Mouse (Mus musculus): ENCODE data around the gene Erp27. TPM values are rescaled to one million over a fixed set of nuclear protein-coding genes. Genes with fewer than 3 reads are reported as not detected.

Gene Erp27
- total and polyA plus RNA-seq, 2 experiments from 2014 or later: 0.19 to 0.92 TPM

- Histone ChIP-seq H3K4me3 (ENCODE audit: low read depth, low read length) (no peak overlapping the region), H3K4me2 (ENCODE audit: low read depth) (no peak overlapping the region), H3K9me3 (ENCODE audit: low read length) (no peaks in the 10 kb centered on the region), H3K27ac (ENCODE audit: low read depth, low read length) (no peak overlapping the region), H3K36me3 (ENCODE audit: insufficient read depth) (no peaks in the 10 kb centered on the region), H3K27me3 (ENCODE audit: insufficient read depth, low read length) (no peaks in the 10 kb centered on the region), H3K4me1 (ENCODE audit: insufficient read depth) (0 out of 2 replicates have a peak, but pooled peaks cover 7% of the 10 kb centered on the region), H3K9ac (no peak overlapping the region)
- 81% methylated on average over 14 of the region's 14 CpGs for WGBS
- no peak for DNase-seq
- no peak for TF ChIP-seq CTCF (IDR thresholded peaks at IDR 0.05; ENCODE audit: low read depth)
- no peak for ATAC-seq
Measured at GRCm38 (mm10) chr6:136939326-136940187, 17.6 kb upstream of the Erp27 start.

DNA sequence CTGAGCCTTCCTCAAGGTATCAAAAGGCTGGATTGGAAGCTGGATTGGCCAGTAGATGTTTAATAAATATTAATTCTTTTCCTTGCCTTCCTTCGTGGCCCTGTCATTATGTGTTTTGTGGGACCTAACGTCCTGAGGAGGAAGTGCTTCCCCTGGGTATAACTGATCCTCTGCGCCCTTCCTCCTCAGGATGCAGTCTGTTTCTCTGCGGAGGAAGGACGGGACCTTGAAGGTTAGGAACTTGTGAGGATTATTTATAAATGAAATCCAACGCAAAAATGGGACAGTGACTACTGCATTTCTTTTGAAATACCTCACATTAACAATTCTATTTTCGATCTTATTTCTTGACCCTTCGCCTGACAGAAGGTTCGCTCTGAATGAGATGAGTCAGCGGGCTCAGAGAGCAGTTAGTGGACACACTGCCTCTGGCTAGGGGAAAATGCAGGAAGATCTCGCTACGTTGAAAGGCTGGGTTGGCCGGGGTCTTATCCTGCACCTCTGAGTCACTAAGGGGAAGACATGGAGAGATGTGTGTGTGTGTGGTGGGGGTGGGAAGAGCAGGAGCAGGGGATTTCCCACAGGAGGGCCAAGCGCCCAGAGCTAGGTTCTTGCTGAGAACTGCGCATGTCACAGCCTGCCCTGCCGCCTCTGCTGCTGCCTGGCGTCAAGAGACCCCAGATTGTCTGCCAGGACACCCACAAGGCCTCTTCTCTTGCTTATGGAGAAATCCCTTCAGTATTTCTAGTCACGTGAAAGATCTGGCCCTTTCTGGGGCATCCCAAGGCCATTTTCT, 16.5 kb upstream of the Erp27 start:
- WGBS: 86% methylated on average over 18 of the region's 18 CpGs
- TF ChIP-seq CTCF (IDR thresholded peaks at IDR 0.05; ENCODE audit: low read depth): no peak
- no peak for ATAC-seq

GRCm38 (mm10) chr6:136937117-136937516, 15.1 kb upstream of the Erp27 start:
- WGBS: 86% methylated on average over 3 of the region's 3 CpGs

More for the DNA sequence above, 16.5 kb upstream of the Erp27 start:
- Histone ChIP-seq H3K4me2 (ENCODE audit: low read depth) (no peak overlapping the region), H3K4me3 (ENCODE audit: low read depth, low read length) (no peak overlapping the region), H3K27ac (ENCODE audit: low read depth, low read length) (no peak overlapping the region), H3K4me1 (ENCODE audit: insufficient read depth) (0 out of 2 replicates have a peak, but pooled peaks cover 7% of the 10 kb centered on the region), H3K27me3 (ENCODE audit: insufficient read depth, low read length) (no peaks in the 10 kb centered on the region), H3K36me3 (ENCODE audit: insufficient read depth) (no peaks in the 10 kb centered on the region), H3K9me3 (ENCODE audit: low read length) (no peaks in the 10 kb centered on the region), H3K9ac (no peak overlapping the region)
- no peak for DNase-seq

GRCm38 (mm10) chr6:136936361-136936760, 14.4 kb upstream of the Erp27 start:
- Histone ChIP-seq H3K36me3 (ENCODE audit: insufficient read depth) (no peaks in the 10 kb centered on the region), H3K4me1 (ENCODE audit: insufficient read depth) (0 out of 2 replicates have a peak, but pooled peaks cover 6% of the 10 kb centered on the region), H3K27ac (ENCODE audit: low read depth, low read length) (no peak overlapping the region), H3K9ac (no peak overlapping the region), H3K4me3 (ENCODE audit: low read depth, low read length) (no peak overlapping the region), H3K9me3 (ENCODE audit: low read length) (no peaks in the 10 kb centered on the region), H3K4me2 (ENCODE audit: low read depth) (no peak overlapping the region), H3K27me3 (ENCODE audit: insufficient read depth, low read length) (no peaks in the 10 kb centered on the region)
- no peak for DNase-seq
- no peak for ATAC-seq
- no peak for TF ChIP-seq CTCF (IDR thresholded peaks at IDR 0.05; ENCODE audit: low read depth)
- 87% methylated on average over 9 of the region's 9 CpGs for WGBS

More at GRCm38 (mm10) chr6:136937117-136937516, 15.1 kb upstream of the Erp27 start:
- Histone ChIP-seq H3K27ac (ENCODE audit: low read depth, low read length) (no peak overlapping the region), H3K4me2 (ENCODE audit: low read depth) (no peak overlapping the region), H3K9me3 (ENCODE audit: low read length) (no peaks in the 10 kb centered on the region), H3K9ac (no peak overlapping the region), H3K4me1 (ENCODE audit: insufficient read depth) (0 out of 2 replicates have a peak, but pooled peaks cover 7% of the 10 kb centered on the region), H3K36me3 (ENCODE audit: insufficient read depth) (no peaks in the 10 kb centered on the region), H3K4me3 (ENCODE audit: low read depth, low read length) (no peak overlapping the region), H3K27me3 (ENCODE audit: insufficient read depth, low read length) (no peaks in the 10 kb centered on the region)
- ATAC-seq (no peak), DNase-seq (no peak)
- TF ChIP-seq CTCF (IDR thresholded peaks at IDR 0.05; ENCODE audit: low read depth): no peak

- H3K4me3 ChIP-seq (ENCODE audit: low read depth, low read length): no peak overlapping the region
- WGBS: 62% methylated on average over 3 of the region's 3 CpGs
- DNase-seq: no peak
- ATAC-seq: peak; percentile 53
- no peak for TF ChIP-seq CTCF (IDR thresholded peaks at IDR 0.05; ENCODE audit: low read depth)
- H3K27me3 ChIP-seq (ENCODE audit: insufficient read depth, low read length): no peaks in the 10 kb centered on the region
- no peaks in the 10 kb centered on the region for H3K9me3 ChIP-seq (ENCODE audit: low read length)
- no peaks in the 10 kb centered on the region for H3K4me1 ChIP-seq (ENCODE audit: insufficient read depth)
- no peak overlapping the region for H3K9ac ChIP-seq
- no peaks in the 10 kb centered on the region for H3K36me3 ChIP-seq (ENCODE audit: insufficient read depth)
- no peak overlapping the region for H3K4me2 ChIP-seq (ENCODE audit: low read depth)
- no peak overlapping the region; the same call in 1 of the 2 replicates for H3K27ac ChIP-seq (ENCODE audit: low read depth, low read length)
Measured at GRCm38 (mm10) chr6:136935233-136935632, 13.3 kb upstream of the Erp27 start.

GRCm38 (mm10) chr6:136934068-136934467, 12.1 kb upstream of the Erp27 start:
- TF ChIP-seq CTCF (IDR thresholded peaks at IDR 0.05; ENCODE audit: low read depth): no peak
- DNase-seq: no peak
- Histone ChIP-seq H3K9me3 (ENCODE audit: low read length) (no peaks in the 10 kb centered on the region), H3K27ac (ENCODE audit: low read depth, low read length) (no peak overlapping the region), H3K9ac (no peak overlapping the region), H3K27me3 (ENCODE audit: insufficient read depth, low read length) (no peaks in the 10 kb centered on the region), H3K36me3 (ENCODE audit: insufficient read depth) (no peaks in the 10 kb centered on the region), H3K4me2 (ENCODE audit: low read depth) (no peak overlapping the region), H3K4me1 (ENCODE audit: insufficient read depth) (no peaks in the 10 kb centered on the region), H3K4me3 (ENCODE audit: low read depth, low read length) (no peak overlapping the region)
- ATAC-seq: no peak
- 80% methylated on average over 7 of the region's 7 CpGs for WGBS
